Mouse (Mus musculus) testis, adult 2 months (tissue): Measurements from ENCODE around the gene Nsun2. TPM values are rescaled to one million over a fixed set of nuclear protein-coding genes. Genes with fewer than 3 reads are reported as not detected.

Experiments used
- H3K27ac ChIP-seq: fragments of 200-500 bp; 2 replicates; pipeline ENCODE4 v1.5.1; 2012; ENCODE audit warnings: low read depth, low read length; ENCODE audit not compliant: control insufficient read depth, insufficient read depth
- H3K27me3 ChIP-seq: fragments of 200-500 bp; 2 replicates; pipeline ENCODE4 v1.6.1; 2012; ENCODE audit warnings: mild to moderate bottlenecking, low read length, moderate library complexity; ENCODE audit not compliant: control insufficient read depth, insufficient read depth
- H3K36me3 ChIP-seq: fragments of 200-500 bp; 2 replicates; pipeline ENCODE4 v1.6.1; 2012; ENCODE audit warnings: mild to moderate bottlenecking, low read length; ENCODE audit not compliant: control insufficient read depth, insufficient read depth
- H3K4me1 ChIP-seq: fragments of 200-500 bp; 2 replicates; pipeline ENCODE4 v1.6.1; 2012; ENCODE audit warnings: low read length; ENCODE audit not compliant: control insufficient read depth, insufficient read depth
- H3K4me3 ChIP-seq: fragments of 200-500 bp; 2 replicates; pipeline ENCODE4 v1.5.1; 2012; ENCODE audit warnings: low read depth, mild to moderate bottlenecking, low read length, moderate library complexity, mixed read lengths; ENCODE audit not compliant: control insufficient read depth
- CTCF ChIP-seq: fragments of 200-500 bp; IDR thresholded peaks from 2 replicates; pipeline ENCODE4 v1.5.1; 2012; ENCODE audit warnings: low read depth, mild to moderate bottlenecking, inconsistent platforms, low read length, moderate library complexity; ENCODE audit not compliant: control insufficient read depth, insufficient read depth, insufficient replicate concordance
- POLR2A ChIP-seq: fragments of 200-500 bp; IDR thresholded peaks from 2 replicates; pipeline ENCODE4 v1.6.1; 2012; ENCODE audit warnings: low read depth, mild to moderate bottlenecking, inconsistent platforms, low read length, moderate library complexity; ENCODE audit not compliant: control insufficient read depth
- polyA plus RNA-seq: library from polyadenylated mRNA; depleted of rRNA; stranded (reverse); fragments of >200 nt; gene quantifications from 2 replicates; pipeline ENCODE4 v1.2.3, GENCODE M21; 2012

The Nsun2 gene
- polyA plus RNA-seq, 1 experiment, result 182 TPM

GRCm38 (mm10) chr13:69555045-69555444 lies 21.5 kb downstream of the Nsun2 start:
- Histone ChIP-seq H3K36me3 (no peaks in the 10 kb centered on the region), H3K4me1 (peaks cover 8% of the 10 kb centered on the region), H3K27ac (no peak overlapping the region), H3K4me3 (no peak overlapping the region), H3K27me3 (no peaks in the 10 kb centered on the region)
- TF ChIP-seq POLR2A, result no peak

GRCm38 (mm10) chr13:69555957-69556482 lies 22.5 kb downstream of the Nsun2 start:
- Histone ChIP-seq H3K4me1 (peaks cover 8% of the 10 kb centered on the region), H3K27ac (no peak overlapping the region), H3K27me3 (no peaks in the 10 kb centered on the region), H3K36me3 (no peaks in the 10 kb centered on the region), H3K4me3 (no peak overlapping the region)
- TF ChIP-seq CTCF (no peak), POLR2A (no peak)

GRCm38 (mm10) chr13:69556728-69557127 lies 23.2 kb downstream of the Nsun2 start:
- no peaks in the 10 kb centered on the region for H3K36me3 ChIP-seq
- TF ChIP-seq POLR2A, result no peak
- no peak for TF ChIP-seq CTCF
- H3K27ac ChIP-seq, result no peak overlapping the region
- peaks cover 8% of the 10 kb centered on the region for H3K4me1 ChIP-seq
- H3K4me3 ChIP-seq, result no peak overlapping the region
- no peaks in the 10 kb centered on the region for H3K27me3 ChIP-seq

- no peak overlapping the region for H3K27ac ChIP-seq
- no peaks in the 10 kb centered on the region for H3K27me3 ChIP-seq
These were observed 24.6 kb downstream of the Nsun2 start for GRCm38 (mm10) chr13:69558098-69558660.

GRCm38 (mm10) chr13:69559291-69559961 lies 25.9 kb downstream of the Nsun2 start:
- H3K4me1 ChIP-seq, result peaks cover 5% of the 10 kb centered on the region
- H3K4me3 ChIP-seq, result no peak overlapping the region
- H3K36me3 ChIP-seq, result no peaks in the 10 kb centered on the region
- TF ChIP-seq POLR2A, result no peak
- TF ChIP-seq CTCF, result no peak
- H3K27ac ChIP-seq, result no peak overlapping the region
- no peaks in the 10 kb centered on the region for H3K27me3 ChIP-seq

More at GRCm38 (mm10) chr13:69558098-69558660, 24.6 kb downstream of the Nsun2 start:
- Histone ChIP-seq H3K36me3 (no peaks in the 10 kb centered on the region), H3K4me1 (peaks cover 8% of the 10 kb centered on the region), H3K4me3 (no peak overlapping the region)
- TF ChIP-seq CTCF, result no peak
- TF ChIP-seq POLR2A, result no peak

- Histone ChIP-seq H3K27me3 (no peaks in the 10 kb centered on the region), H3K36me3 (no peaks in the 10 kb centered on the region), H3K27ac (no peak overlapping the region), H3K4me3 (no peak overlapping the region), H3K4me1 (no peaks in the 10 kb centered on the region)
- TF ChIP-seq POLR2A, result no peak
- TF ChIP-seq CTCF, result no peak
These were observed 28.5 kb downstream of the Nsun2 start for GRCm38 (mm10) chr13:69562004-69562403.

- Histone ChIP-seq H3K4me3 (no peak overlapping the region), H3K4me1 (no peaks in the 10 kb centered on the region), H3K27me3 (no peaks in the 10 kb centered on the region), H3K36me3 (no peaks in the 10 kb centered on the region), H3K27ac (no peak overlapping the region)
- no peak for TF ChIP-seq CTCF
- no peak for TF ChIP-seq POLR2A
These were observed 29.4 kb downstream of the Nsun2 start for GRCm38 (mm10) chr13:69562654-69563574.
